ENCODE assay signal across 22 mouse cellular contexts in the genomic region with DNA sequence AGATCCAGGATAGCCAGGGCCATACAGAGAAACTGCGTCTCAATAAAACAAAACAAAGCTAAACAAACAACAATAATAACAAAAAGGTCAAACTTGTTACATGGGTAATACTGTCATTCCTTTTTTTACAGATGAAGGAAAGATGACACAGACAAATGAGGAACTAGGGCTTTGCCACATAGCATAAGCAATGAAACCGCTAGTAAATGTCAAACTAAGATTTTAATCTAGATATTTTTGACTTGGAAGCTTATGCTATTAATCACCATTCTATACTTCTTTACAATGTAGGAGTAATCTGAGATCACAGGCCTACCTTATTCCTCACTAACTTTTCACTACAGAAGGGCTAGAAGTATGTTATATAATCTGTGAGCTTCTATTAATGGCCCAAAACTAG.
"Had no signal": no experiment of that assay in that cellular context is flagged by ENCODE, and none has a peak within 500 bp of the region (broad histone marks: within the 10 kb centered on the region; RNA-seq: fewer than 3 reads in every experiment).

No protein-coding gene starts in this region.

- DNase-seq: liver, postnatal 0 days; lung, adult 2 months; lung, postnatal 14 days; lung, postnatal 36 days; midbrain, embryonic 14.5 days; retina, postnatal 1 day; right cerebral cortex, adult 18-20 months; right cerebral cortex, postnatal 25 days; right cerebral cortex, postnatal 4 days; spleen, adult 18-20 months; thymus, adult 18-20 months; thymus, postnatal 14 days; thymus, postnatal 36 days had no signal

- H3K9me3 ChIP-seq: lung, embryonic 15.5 days; megakaryocyte, embryonic 14.5 days; midbrain, embryonic 12.5 days; neural tube, embryonic 13.5 days; neural tube, embryonic 15.5 days had no signal

- ATAC-seq: liver, postnatal 0 days; lung, postnatal 0 days; midbrain, embryonic 16.5 days had no signal

- H3K9ac ChIP-seq: liver, postnatal 0 days; lung, embryonic 15.5 days; midbrain, embryonic 12.5 days; neural tube, embryonic 13.5 days; neural tube, embryonic 15.5 days had no signal

- H3K4me3 ChIP-seq: lung, embryonic 15.5 days; megakaryocyte, embryonic 14.5 days; midbrain, embryonic 12.5 days; myocyte; neural tube, embryonic 13.5 days; neural tube, embryonic 15.5 days had no signal

- H3K27ac ChIP-seq: lung, embryonic 15.5 days; macrophage; midbrain, embryonic 12.5 days; neural tube, embryonic 13.5 days; neural tube, embryonic 15.5 days had no signal

- H3K4me1 ChIP-seq: megakaryocyte, embryonic 14.5 days had no signal

- H3K36me3 ChIP-seq: lung, embryonic 15.5 days; midbrain, embryonic 12.5 days; neural tube, embryonic 13.5 days; neural tube, embryonic 15.5 days had no signal

- H3K27me3 ChIP-seq: lung, embryonic 15.5 days; megakaryocyte, embryonic 14.5 days; midbrain, embryonic 12.5 days; neural tube, embryonic 13.5 days; neural tube, embryonic 15.5 days had no signal
